Mouse (Mus musculus) urinary bladder, postnatal 0 days (tissue): ENCODE data around the gene Zfp600. TPM values are rescaled to one million over a fixed set of nuclear protein-coding genes. Genes with fewer than 3 reads are reported as not detected.

Experiments used
- polyA plus RNA-seq: library from polyadenylated mRNA; unstranded; fragments of >200 nt; fragmentation: Nextera tagmentation; extraction: Ambion mirVana; gene quantifications from 2 replicates; pipeline ENCODE4 v1.2.1, GENCODE M21; 2015

The Zfp600 gene
- not detected in 2 replicates for polyA plus RNA-seq

DNA sequence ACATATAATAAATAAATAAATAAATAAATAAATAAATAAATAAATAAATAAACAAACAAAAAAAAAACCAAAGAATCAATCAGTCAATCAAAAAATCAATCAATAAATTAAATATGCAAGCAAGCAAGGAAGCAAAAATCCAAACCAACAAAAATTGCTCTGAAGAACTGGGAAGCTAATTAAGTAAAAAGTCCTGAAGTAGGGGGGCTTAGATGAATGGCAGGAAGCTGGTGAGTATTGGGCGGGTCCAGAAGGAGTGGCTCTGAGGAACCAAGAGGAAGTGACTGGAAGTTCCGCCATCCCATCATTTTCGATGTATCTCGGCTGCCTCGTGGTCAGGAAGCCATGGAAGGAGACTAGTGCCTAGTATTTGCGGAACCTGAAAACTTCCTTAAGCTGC is at the start of gene Zfp600:
Gene Zfp600 (plus strand): TSS at position 301 of the 400 bp plus-strand sequence.

Other genes with a start within 250 kb of the Zfp600 start
- not detected in 2 replicates for gene Zfp987, start 59.5 kb upstream of the Zfp600 start, polyA plus RNA-seq